Mouse (Mus musculus) central nervous system, embryonic 14 days (tissue): ENCODE results near the gene Sycp1. TPM values are rescaled to one million over a fixed set of nuclear protein-coding genes. Genes with fewer than 3 reads are reported as not detected.

Source experiments
- polyA plus RNA-seq: library from polyadenylated mRNA; depleted of rRNA; stranded (reverse); fragments of >200 nt; gene quantifications from 2 replicates; pipeline ENCODE4 v1.2.3, GENCODE M21; 2012; rRNA removed

Sycp1 gene
- polyA plus RNA-seq = not detected in 2 replicates

GRCm38 (mm10) chr3:102935451-102936354 lies at the start of gene Sycp1:
Sycp1 (minus strand) TSS chr3:102936100.

GRCm38 (mm10) chr3:102964033-102964432 lies 28.1 kb upstream of the Sycp1 start, which contains the start of gene Nr1h5:
Nr1h5 (minus strand) TSS chr3:102964133.

GRCm38 (mm10) chr3:102782618-102783017 lies 153.3 kb downstream of the Sycp1 start, which contains the start of gene Tshb:
Tshb (minus strand) TSS chr3:102782718.

Other genes starting within 250 kb of the Sycp1 start
- 5.8 and 7.2 TPM in 2 replicates for gene Tspan2, start 201.6 kb downstream of the Sycp1 start, polyA plus RNA-seq
- gene Tshb, start 153.4 kb downstream of the Sycp1 start, polyA plus RNA-seq = 0.99 TPM in 1 of 2 replicates, not detected in the other
- 0.11 and 0.23 TPM in 2 replicates for gene Nr1h5, start 28.0 kb upstream of the Sycp1 start, polyA plus RNA-seq
- 48.2 and 50.7 TPM in 2 replicates for gene Sike1, start 59.6 kb upstream of the Sycp1 start, polyA plus RNA-seq
- 96.0 and 105 TPM in 2 replicates for gene Csde1, start 84.3 kb upstream of the Sycp1 start, polyA plus RNA-seq
- gene Nras, start 122.2 kb upstream of the Sycp1 start, polyA plus RNA-seq = 69.9 and 72.5 TPM in 2 replicates
- 0.11 and 2.7 TPM in 2 replicates for gene Ampd1, start 137.9 kb upstream of the Sycp1 start, polyA plus RNA-seq
- gene Dennd2c, start 166.5 kb upstream of the Sycp1 start, polyA plus RNA-seq = 1.3 and 2.2 TPM in 2 replicates
- gene Bcas2, start 235.6 kb upstream of the Sycp1 start, polyA plus RNA-seq = 185 and 198 TPM in 2 replicates